Mouse (Mus musculus) ES-E14 (cell line): ENCODE measurements at regions not wholly inside any gene's neighbourhood (a gene's known extent, or its start where the extent isn't known, plus 50 kb on each side); places are given as distances from the start of the nearest gene placed in this dataset.
"Not testable (repeated sequence)": the region's sequence is repeated elsewhere in the genome, so short reads cannot be mapped to it uniquely, and the experiment has no call there.

Experiments
- DNase-seq: peaks from one replicate; pipeline ENCODE4 v3.0.0-alpha.2; 2013; ENCODE audit warnings: low read depth, low spot score
- H3K27ac ChIP-seq: 2 replicates; pipeline ENCODE4 v1.5.1; 2012; ENCODE audit warnings: low read depth, mild to moderate bottlenecking, low read length, moderate library complexity, mixed read lengths; ENCODE audit not compliant: poor library complexity, insufficient read depth, severe bottlenecking
- H3K36me3 ChIP-seq: 2 replicates; pipeline ENCODE4 v1.6.1; 2012; ENCODE audit warnings: mild to moderate bottlenecking, low read length, moderate library complexity, mixed read lengths; ENCODE audit not compliant: control insufficient read depth, poor library complexity, insufficient read depth, severe bottlenecking
- H3K4me1 ChIP-seq, 2 experiments: fragments of 150-350 bp in 1 of 2; sonication (generic) in 1 of 2; 2 replicates each; pipeline ENCODE4 v1.6.1; 2012; ENCODE audit warnings: low read length in 2 of 2, mild to moderate bottlenecking in 1 of 2, mixed read lengths in 1 of 2; ENCODE audit not compliant: control insufficient read depth in 2 of 2, insufficient read depth in 2 of 2, poor library complexity in 1 of 2
- H3K4me3 ChIP-seq, 2 experiments: fragments of 150-350 bp in 1 of 2; sonication (generic) in 1 of 2; 2 replicates each; pipeline ENCODE4 v1.5.1; 2012; ENCODE audit warnings: low read length in 2 of 2, low read depth in 1 of 2, mild to moderate bottlenecking in 1 of 2, mixed read lengths in 1 of 2; ENCODE audit not compliant: insufficient read depth in 1 of 2, poor library complexity in 1 of 2, severe bottlenecking in 1 of 2
- H3K9ac ChIP-seq: 2 replicates; pipeline ENCODE4 v1.6.1; 2012; ENCODE audit warnings: low read depth, mild to moderate bottlenecking, low read length, mixed read lengths; ENCODE audit not compliant: poor library complexity, insufficient read depth, severe bottlenecking
- H3K9me3 ChIP-seq: fragments of 150-350 bp; sonication (generic); 2 replicates; pipeline ENCODE4 v1.6.1; 2012; ENCODE audit warnings: low read depth, mild to moderate bottlenecking, low read length; ENCODE audit not compliant: control insufficient read depth, insufficient read depth
- CHD2 ChIP-seq: IDR thresholded peaks from 2 replicates; pipeline ENCODE4 v1.6.1; 2014; ENCODE audit warnings: mild to moderate bottlenecking, low read depth, low read length, inconsistent platforms
- HCFC1 ChIP-seq: IDR thresholded peaks from 2 replicates; pipeline ENCODE4 v1.6.1; 2012; ENCODE audit warnings: low read length, inconsistent platforms, borderline replicate concordance; ENCODE audit not compliant: insufficient read depth
- MAFK ChIP-seq: IDR thresholded peaks from 2 replicates; pipeline ENCODE4 v1.6.1; 2014; ENCODE audit warnings: mild to moderate bottlenecking, low read depth, low read length, inconsistent platforms; ENCODE audit not compliant: insufficient read depth
- ZC3H11A ChIP-seq: IDR thresholded peaks from 2 replicates; pipeline ENCODE4 v1.6.1; 2012; ENCODE audit warnings: low read depth, mild to moderate bottlenecking, inconsistent platforms, low read length, borderline replicate concordance
- ZNF384 ChIP-seq: IDR thresholded peaks from 2 replicates; pipeline ENCODE4 v1.6.1; 2012; ENCODE audit warnings: low read depth, low read length, inconsistent platforms
- in situ Hi-C, 2 experiments: fragments of 600-800 bp; cut with MboI; formaldehyde crosslinking; loops; one replicate each; pipeline ENCODE4 v1.15.1; 2025; ENCODE audit warnings: low sequenced_read_pairs in 2 of 2, inconsistent platforms in 1 of 2; ENCODE audit not compliant: unreplicated experiment in 2 of 2

DNA sequence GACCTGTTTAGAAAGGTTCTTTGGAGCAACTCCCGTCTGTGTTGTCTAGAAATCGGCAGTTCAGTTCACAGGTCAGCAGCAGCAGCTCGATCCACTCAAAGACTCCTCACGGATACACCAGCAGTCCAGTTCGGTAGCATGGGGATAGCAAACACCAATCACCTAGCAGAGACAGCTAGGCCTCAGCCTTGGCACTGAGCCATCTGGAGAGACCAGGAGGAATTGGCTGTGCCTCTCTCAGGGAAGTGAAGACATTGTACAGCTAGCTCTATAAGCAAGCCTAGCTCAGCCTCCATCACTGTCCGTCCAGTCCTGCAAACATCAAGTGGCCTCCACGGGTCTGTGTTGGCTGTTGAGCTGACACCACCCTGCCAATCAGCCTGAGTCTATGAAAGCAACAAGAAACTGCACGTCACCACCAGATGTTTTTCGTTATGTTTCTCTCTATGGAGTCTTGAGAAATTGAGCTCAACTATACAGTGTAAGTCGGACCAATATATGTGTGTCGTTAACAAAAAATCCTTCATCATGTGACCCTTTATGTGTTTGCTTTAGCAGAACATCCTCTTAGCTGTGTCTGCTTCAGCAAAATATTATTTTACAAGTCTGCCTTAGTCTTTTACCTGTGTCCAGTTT, 209.3 kb downstream of the Plxna1 start:
- DNase-seq, result no peak
- Histone ChIP-seq H3K9ac (no peak overlapping the region), H3K4me3 (no peak overlapping the region), H3K4me1 (no peaks in the 10 kb centered on the region), H3K27ac (no peak overlapping the region), H3K9me3 (no peaks in the 10 kb centered on the region), H3K36me3 (no peaks in the 10 kb centered on the region)
- TF ChIP-seq HCFC1, result no peak
- no peak for TF ChIP-seq ZNF384
- no peak for TF ChIP-seq ZC3H11A
- in situ Hi-C loops, result no loop called here

- no peak overlapping the region for H3K9ac ChIP-seq
- no peak overlapping the region for H3K4me3 ChIP-seq
These were observed 204.9 kb downstream of the Plxna1 start for GRCm38 (mm10) chr6:89157501-89157900.

GRCm38 (mm10) chr6:89160051-89160450, 202.4 kb downstream of the Plxna1 start:
- Histone ChIP-seq H3K27ac (no peak overlapping the region), H3K4me3 (no peak overlapping the region), H3K9me3 (no peaks in the 10 kb centered on the region), H3K9ac (no peak overlapping the region), H3K36me3 (no peaks in the 10 kb centered on the region), H3K4me1 (no peaks in the 10 kb centered on the region)
- no peak for TF ChIP-seq HCFC1
- no peak for TF ChIP-seq ZC3H11A
- TF ChIP-seq ZNF384, result no peak
- TF ChIP-seq MAFK, result no peak
- no peak for TF ChIP-seq CHD2
- DNase-seq, result no peak
- in situ Hi-C loops, result no loop called here

More at GRCm38 (mm10) chr6:89157501-89157900, 204.9 kb downstream of the Plxna1 start:
- no peaks in the 10 kb centered on the region for H3K36me3 ChIP-seq
- H3K4me1 ChIP-seq, result no peaks in the 10 kb centered on the region
- DNase-seq, result no peak
- in situ Hi-C loops, result no loop called here
- H3K9me3 ChIP-seq, result no peaks in the 10 kb centered on the region
- no peak for TF ChIP-seq CHD2
- no peak for TF ChIP-seq HCFC1
- TF ChIP-seq ZNF384, result no peak
- no peak for TF ChIP-seq MAFK
- no peak for TF ChIP-seq ZC3H11A
- H3K27ac ChIP-seq, result no peak overlapping the region

GRCm38 (mm10) chr6:89161746-89162145, 200.7 kb downstream of the Plxna1 start:
- Histone ChIP-seq H3K36me3 (no peaks in the 10 kb centered on the region), H3K4me3 (no peak overlapping the region), H3K9me3 (no peaks in the 10 kb centered on the region), H3K9ac (no peak overlapping the region), H3K4me1 (no peaks in the 10 kb centered on the region), H3K27ac (no peak overlapping the region)
- no peak for DNase-seq
- in situ Hi-C loops, result no loop called here
- TF ChIP-seq CHD2 (no peak), ZC3H11A (no peak), MAFK (no peak), ZNF384 (no peak), HCFC1 (no peak)

DNA sequence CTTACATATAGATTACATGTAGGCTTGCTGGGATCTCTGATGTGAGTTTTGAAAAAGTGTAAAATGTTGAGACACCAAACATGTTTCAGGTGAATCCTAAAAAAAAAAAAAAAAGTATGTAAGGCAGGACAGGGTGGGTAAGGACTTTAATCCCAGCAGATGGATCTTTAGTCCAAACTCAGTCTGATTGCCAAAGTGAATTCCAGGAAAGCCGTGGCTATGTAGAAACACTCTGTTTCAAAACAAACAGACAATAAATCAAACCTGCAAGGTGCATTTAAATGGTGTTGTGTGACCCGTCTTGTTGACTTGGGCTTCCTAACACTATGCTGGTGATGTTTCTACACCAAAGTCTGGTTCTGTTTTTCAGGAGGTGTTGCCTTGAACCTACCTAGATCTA, 192.9 kb downstream of the Plxna1 start:
- no peaks in the 10 kb centered on the region for H3K9me3 ChIP-seq
- no peak overlapping the region for H3K4me3 ChIP-seq
- H3K4me1 ChIP-seq, result no peaks in the 10 kb centered on the region
- in situ Hi-C loops, result no loop called here
- H3K27ac ChIP-seq, result no peak overlapping the region
- H3K36me3 ChIP-seq, result no peaks in the 10 kb centered on the region
- no peak overlapping the region for H3K9ac ChIP-seq
- DNase-seq, result no peak
- TF ChIP-seq ZNF384 (no peak), ZC3H11A (no peak), CHD2 (no peak)

DNA sequence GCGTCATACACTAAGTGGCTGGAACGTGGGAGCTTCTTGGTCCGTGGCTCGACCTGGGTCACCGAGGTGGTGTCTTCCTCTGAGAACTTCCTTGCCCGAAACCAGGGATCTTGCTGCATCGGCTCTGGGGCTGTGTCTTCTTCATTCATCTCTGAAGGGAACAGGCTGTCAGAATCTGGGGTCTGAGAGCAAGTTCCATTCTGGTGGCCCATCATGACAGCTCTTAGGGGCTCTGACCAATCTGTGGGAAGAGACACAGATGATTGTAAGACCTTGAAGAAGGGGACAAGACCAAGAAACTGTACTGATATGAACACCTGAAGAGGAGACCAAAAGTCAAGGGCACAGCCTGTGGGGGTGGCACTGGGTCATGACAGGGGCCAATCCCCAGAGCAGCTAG, 177.5 kb downstream of the Plxna1 start:
- DNase-seq, H3K4me3 ChIP-seq, H3K9ac ChIP-seq, H3K36me3 ChIP-seq, in situ Hi-C loops, H3K27ac ChIP-seq, H3K4me1 ChIP-seq, H3K9me3 ChIP-seq: not testable (repeated sequence)

DNA sequence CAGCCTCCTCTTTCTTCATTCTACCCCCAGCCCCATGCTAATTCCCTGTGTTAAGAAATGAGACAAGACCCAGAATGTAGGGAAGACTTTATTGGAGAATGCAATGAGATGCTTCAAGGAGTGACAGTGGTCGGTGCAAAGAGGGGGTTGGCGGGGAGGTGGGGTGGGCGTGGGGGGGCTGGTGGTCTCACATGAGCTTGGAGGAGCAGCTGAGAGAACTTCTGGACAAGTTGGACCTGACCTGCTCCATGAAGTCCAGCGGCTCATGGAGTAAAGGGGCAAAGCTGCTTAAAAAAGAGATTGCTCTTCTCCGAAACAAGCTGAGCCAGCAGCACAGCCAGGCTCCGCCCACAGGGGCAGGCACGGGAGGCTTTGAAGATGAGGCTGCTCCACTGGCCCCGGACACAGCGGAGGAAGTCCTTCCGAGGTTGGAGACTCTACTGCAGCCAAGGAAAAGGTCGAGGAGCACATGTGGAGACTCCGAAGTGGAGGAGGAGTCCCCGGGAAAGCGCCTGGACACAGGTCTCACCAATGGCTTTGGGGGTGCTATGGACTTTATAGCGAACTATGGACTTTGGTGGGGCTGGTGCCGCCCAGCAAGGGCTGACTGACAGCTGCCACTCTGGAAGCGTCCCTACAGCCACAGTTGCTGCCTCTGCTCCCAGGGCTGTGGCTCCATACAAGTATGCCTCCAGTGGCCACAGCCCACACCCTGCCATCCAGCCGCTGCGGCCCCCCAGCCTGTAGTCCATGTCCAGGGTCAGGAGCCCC, 161.7 kb downstream of the Plxna1 start:
- H3K9me3 ChIP-seq, H3K27ac ChIP-seq, DNase-seq, H3K36me3 ChIP-seq, H3K4me1 ChIP-seq, H3K4me3 ChIP-seq, H3K9ac ChIP-seq, in situ Hi-C loops: not testable (repeated sequence)
